In the genomic region with DNA sequence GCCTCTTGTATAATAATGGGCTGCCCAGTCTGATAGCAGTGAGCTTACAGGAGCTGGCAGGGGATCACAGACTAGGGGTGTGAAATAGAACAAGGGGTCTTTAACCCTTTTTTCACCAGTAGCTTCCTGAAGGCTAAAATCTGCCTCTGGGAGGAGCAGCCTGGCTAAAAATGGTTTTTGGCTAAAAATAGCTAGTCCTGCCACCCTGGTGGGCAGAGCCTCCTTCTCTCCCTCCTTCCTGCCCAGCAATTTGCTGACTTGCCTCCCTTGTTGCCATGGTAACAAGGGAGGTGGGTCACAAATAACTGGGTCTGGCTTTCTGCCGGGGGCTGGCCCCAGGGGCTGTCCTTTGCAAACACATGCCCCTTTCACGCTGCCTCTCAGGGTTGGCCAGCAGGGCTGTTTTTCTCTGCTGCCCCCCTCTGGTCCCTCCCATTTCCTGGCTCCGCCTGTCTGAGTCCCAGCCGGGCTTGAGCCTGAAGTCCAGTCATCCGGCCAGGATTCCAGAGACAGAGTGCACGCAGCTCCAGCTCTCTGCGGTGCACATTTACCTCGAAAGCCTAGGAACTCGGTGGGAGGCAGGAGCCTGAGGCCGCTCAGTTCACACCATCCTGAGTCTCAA, we compare ENCODE assay signal across 8 mouse cellular contexts.
A peak's percentile ranks its signal among the peaks of the same experiment; 100 is the strongest.
DNase-seq lines count a peak whose midpoint lies in the region; ATAC-seq and TF ChIP-seq lines count a peak whose summit lies in the region.

No protein-coding gene starts in this region.

- H3K9me3 ChIP-seq in intestine, postnatal 0 days (ENCODE audit: control insufficient read depth) = no peaks in the 10 kb centered on the region

- peak; percentile 65 for TF ChIP-seq CTCF in intestine, postnatal 0 days (IDR thresholded peaks at IDR 0.05; ENCODE audit: low read depth)

- H3K36me3 ChIP-seq in intestine, postnatal 0 days (ENCODE audit: control insufficient read depth, insufficient read depth) = peaks cover 57% of the 10 kb centered on the region

- H3K27me3 ChIP-seq in intestine, postnatal 0 days (replicated peaks; ENCODE audit: control insufficient read depth, insufficient read depth, low read length) = no peaks in the 10 kb centered on the region

- 12% methylated on average over 10 of the region's 10 CpGs for WGBS in intestine, postnatal 0 days

- H3K4me3 ChIP-seq in intestine, postnatal 0 days (ENCODE audit: low read depth, low read length) = peak overlapping the region; percentile 31

- H3K4me2 ChIP-seq in intestine, postnatal 0 days (replicated peaks; ENCODE audit: low read depth) = peak overlapping the region; percentile 60

- peak; percentile 94 to 96 for DNase-seq in adrenal gland, postnatal 36 days
- peak; percentile 94 for DNase-seq in embryo, embryonic 9.5 days (ENCODE audit: extremely low spot score)
- peak; percentile 90 to 98 for DNase-seq in left cerebral cortex, postnatal 25 days (ENCODE audit: low spot score in 2 of 2)
- peak; percentile 90 for DNase-seq in right cerebral cortex, postnatal 25 days

- H3K4me1 ChIP-seq in intestine, postnatal 0 days (replicated peaks; ENCODE audit: control insufficient read depth, insufficient read depth, low read length) = peaks cover 8% of the 10 kb centered on the region; the same call in 1 of the 2 replicates

- peak; percentile 88 for ATAC-seq in granulocyte monocyte progenitor cell, adult 5-6 weeks (replicated peaks; ENCODE audit: poor library complexity, severe bottlenecking)
- peak; percentile 46; the same call in 1 of the 2 replicates for ATAC-seq in intestine, postnatal 0 days
- peak; percentile 83 for ATAC-seq in megakaryocyte progenitor cell, adult 5-6 weeks (replicated peaks; ENCODE audit: poor library complexity)
- no peak for ATAC-seq in CD4-positive, CD25-positive, alpha-beta regulatory T cell, adult 4 months

- H3K9ac ChIP-seq in intestine, postnatal 0 days (ENCODE audit: low read depth, low read length) = 0 out of 2 replicates have a peak overlapping the region, but pooled peaks have one; percentile 11

- intact Hi-C loops in left cerebral cortex, postnatal 25 days (cut with DNase I) = loop anchor here (5.0 kb wide), 1 partner anchor 418 kb away; no protein-coding TSS in a partner anchor

- H3K27ac ChIP-seq in intestine, postnatal 0 days (ENCODE audit: low read depth, low read length) = no peak overlapping the region
